Mouse (Mus musculus): Measurements from ENCODE around the gene Fn3k. TPM values are rescaled to one million over a fixed set of nuclear protein-coding genes. Genes with fewer than 3 reads are reported as not detected.

Fn3k gene
- polyA plus RNA-seq, 1 experiment from 2014 or later = 1.0 TPM

DNA sequence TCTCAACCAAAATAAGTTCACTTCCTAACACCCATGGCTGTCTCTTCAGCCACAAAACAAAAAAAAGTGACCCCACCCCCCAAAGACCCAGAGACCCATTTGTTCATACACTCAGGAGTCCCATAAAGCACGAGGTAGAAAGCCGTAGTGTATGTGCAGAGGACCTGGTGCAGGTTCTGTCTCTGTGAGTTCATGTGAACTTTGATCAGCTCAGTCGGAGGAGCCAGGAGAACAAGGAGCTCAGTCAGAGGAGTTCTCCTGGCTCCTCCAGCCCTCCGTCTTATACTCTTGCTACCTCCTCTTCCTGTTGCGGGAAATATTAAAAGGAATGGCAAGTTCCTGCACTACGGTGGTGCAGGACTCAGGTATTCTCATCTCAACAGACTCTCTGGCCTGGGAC, 32.7 kb downstream of the Fn3k start:
- Histone ChIP-seq H3K4me2 (no peak overlapping the region), H3K9ac (no peak overlapping the region), H3K4me3 (no peak overlapping the region), H3K36me3 (peaks cover 7% of the 10 kb centered on the region; the same call in 1 of the 2 replicates), H3K4me1 (no peaks in the 10 kb centered on the region), H3K27ac (no peak overlapping the region), H3K9me3 (no peaks in the 10 kb centered on the region), H3K27me3 (no peaks in the 10 kb centered on the region)
- WGBS = 86% methylated on average over 6 of the region's 6 CpGs
- ATAC-seq (ENCODE audit: borderline replicate concordance, extremely low read depth, low FRiP score, low TSS enrichment) = no peak

DNA sequence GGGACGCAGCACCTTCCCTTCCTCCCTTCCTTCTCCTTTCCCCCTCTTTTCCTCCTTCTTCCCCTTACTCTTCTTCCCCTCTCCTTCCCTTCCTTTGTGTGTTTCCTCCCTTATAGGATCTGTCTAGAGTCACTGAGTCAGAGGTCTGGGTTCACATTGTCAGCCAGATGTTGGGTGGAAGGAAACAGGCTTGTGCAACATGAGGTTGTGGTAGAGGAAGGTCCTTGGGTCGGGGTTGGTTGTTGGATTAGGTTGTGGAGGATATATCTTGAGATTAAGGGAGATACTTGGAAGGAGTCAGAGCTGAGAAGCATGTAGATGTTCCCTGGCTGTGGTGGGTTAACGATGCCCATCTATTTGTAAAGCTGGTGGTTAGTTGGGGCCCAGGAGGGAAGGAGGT, 40.1 kb downstream of the Fn3k start:
- ATAC-seq (ENCODE audit: borderline replicate concordance, extremely low read depth, low FRiP score, low TSS enrichment) = no peak
- H3K9ac ChIP-seq = no peak overlapping the region
- H3K27ac ChIP-seq = no peak overlapping the region
- no peaks in the 10 kb centered on the region for H3K4me1 ChIP-seq
- no peak overlapping the region for H3K4me2 ChIP-seq
- peaks cover 4% of the 10 kb centered on the region; the same call in 1 of the 2 replicates for H3K36me3 ChIP-seq
- H3K4me3 ChIP-seq = no peak overlapping the region
- H3K27me3 ChIP-seq = no peaks in the 10 kb centered on the region
- H3K9me3 ChIP-seq = no peaks in the 10 kb centered on the region
- 65% methylated on average over 3 of the region's 3 CpGs for WGBS

DNA sequence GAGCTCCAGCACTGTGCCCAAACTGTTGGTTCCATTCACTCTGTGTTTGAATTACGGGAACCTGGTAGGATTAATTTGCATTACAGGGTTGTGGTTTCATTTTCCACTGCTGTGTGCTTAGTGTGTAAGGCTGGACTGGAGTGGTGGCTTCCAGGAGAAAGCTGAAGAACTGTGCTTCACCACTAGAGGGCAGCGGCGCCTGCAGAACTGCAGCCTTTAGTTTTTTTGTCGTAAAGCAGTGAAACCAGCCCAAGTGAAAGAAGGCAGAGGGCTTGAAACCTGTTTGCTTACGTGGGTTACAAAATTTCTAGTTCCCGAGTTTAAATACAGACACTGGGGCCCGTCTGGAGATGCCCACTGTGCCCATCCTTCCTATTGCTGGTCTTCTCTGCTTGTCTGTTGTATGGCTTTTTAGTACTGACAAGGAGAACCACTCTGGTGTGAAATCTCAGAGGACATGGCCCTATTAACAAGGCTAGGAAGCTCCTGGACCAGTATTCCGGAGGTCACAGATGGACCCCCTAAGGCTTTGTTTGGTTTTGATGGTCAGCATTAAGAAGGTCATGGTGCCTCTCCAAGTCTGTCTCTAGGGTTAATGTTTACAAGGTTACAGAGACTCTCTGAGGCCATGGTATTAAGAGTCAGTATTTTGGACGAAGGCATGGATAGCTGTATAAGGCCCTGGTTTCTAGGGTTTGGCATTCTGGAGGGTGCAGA, 41.1 kb downstream of the Fn3k start:
- Histone ChIP-seq H3K27ac (no peak overlapping the region), H3K27me3 (no peaks in the 10 kb centered on the region), H3K4me1 (no peaks in the 10 kb centered on the region), H3K4me3 (no peak overlapping the region), H3K36me3 (peaks cover 4% of the 10 kb centered on the region; the same call in 1 of the 2 replicates), H3K9me3 (no peaks in the 10 kb centered on the region), H3K4me2 (no peak overlapping the region), H3K9ac (no peak overlapping the region)
- no peak for ATAC-seq (ENCODE audit: borderline replicate concordance, extremely low read depth, low FRiP score, low TSS enrichment)
- 31% methylated on average over 9 of the region's 9 CpGs for WGBS

DNA sequence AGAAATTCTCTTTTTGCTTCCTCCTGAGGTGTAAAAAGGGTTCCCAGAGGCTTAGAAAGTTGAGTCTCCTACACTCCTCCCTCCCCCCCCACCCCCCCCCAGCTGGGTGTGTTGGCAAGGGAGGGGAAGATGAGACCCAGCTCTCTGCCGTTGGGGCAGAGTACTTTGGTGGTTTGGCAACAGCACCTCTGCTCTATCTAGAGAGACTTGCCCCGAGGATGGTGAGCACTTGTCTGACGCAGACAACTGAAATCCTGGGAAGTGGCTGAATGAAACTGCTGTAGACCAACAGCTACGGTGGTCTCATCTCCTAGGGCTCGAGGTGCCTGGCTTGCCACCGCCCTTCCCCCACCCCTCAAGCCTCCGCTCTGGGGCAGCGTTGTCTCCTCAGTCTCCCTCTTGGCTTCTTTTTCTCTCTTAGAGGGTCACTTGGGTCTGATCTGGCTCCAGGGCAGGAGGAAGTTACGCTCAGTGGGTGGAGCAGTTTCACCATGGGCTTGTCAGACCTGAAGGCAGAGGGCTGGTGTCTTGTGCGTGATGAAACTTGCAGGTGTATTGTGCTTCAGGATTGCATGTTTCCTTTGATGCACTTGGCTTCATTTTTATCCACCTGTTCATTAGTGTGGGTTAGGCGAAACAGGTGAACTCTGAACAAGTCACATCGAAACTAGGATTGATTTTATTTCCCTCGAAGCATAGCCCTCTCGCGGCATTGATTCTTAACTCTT, 44.9 kb downstream of the Fn3k start:
- Histone ChIP-seq H3K4me1 (no peaks in the 10 kb centered on the region), H3K9me3 (no peaks in the 10 kb centered on the region), H3K27ac (no peak overlapping the region), H3K4me3 (no peak overlapping the region), H3K4me2 (no peak overlapping the region), H3K36me3 (peaks cover 4% of the 10 kb centered on the region; the same call in 1 of the 2 replicates), H3K9ac (no peak overlapping the region), H3K27me3 (no peaks in the 10 kb centered on the region)
- no peak for ATAC-seq (ENCODE audit: borderline replicate concordance, extremely low read depth, low FRiP score, low TSS enrichment)
- WGBS = 88% methylated on average over 15 of the region's 15 CpGs

DNA sequence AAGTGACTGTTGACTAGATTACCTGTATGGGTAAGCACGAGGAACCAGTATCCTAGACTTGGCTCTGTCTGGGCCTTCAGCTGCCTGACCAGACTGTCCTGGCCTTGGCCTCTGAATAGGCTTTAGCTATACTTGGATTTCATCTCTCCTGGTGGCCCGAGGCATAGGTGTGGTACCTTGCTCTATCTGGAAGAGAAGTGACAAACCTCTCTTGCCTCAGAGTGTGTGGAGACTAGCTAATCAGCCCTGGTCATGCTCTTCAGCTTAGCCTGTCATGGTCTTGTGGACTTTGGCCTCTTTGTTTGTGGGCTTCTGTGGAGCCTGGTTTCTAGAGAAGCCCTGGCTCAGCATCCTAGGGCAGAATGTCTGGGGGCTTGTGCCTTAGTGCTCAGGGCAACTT, 46.4 kb downstream of the Fn3k start:
- Histone ChIP-seq H3K36me3 (peaks cover 4% of the 10 kb centered on the region; the same call in 1 of the 2 replicates), H3K9me3 (no peaks in the 10 kb centered on the region), H3K4me3 (no peak overlapping the region), H3K27ac (no peak overlapping the region), H3K27me3 (no peaks in the 10 kb centered on the region), H3K4me1 (no peaks in the 10 kb centered on the region), H3K4me2 (no peak overlapping the region), H3K9ac (no peak overlapping the region)
- no peak for ATAC-seq (ENCODE audit: borderline replicate concordance, extremely low read depth, low FRiP score, low TSS enrichment)
- WGBS = 86% methylated on average over 2 of the region's 2 CpGs

DNA sequence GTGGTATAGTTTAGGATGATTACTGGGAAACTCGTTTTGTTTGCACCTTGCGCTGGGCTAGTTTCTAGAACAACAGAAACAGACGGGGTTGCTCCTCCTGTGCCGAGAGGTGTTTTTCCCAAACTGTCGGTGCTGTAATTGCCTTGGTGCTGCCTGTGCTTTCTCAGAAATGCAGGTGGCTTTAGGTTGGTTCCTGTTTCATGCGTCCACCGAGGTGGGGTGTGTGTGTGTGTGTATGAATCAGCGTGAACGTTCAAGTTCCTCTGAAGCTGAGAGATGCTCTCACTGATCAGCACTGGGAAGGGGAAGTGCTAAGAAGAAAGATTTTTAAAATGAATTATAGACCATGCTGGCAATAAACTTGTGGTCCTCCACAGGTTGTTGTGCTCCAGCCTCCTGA, 51.2 kb downstream of the Fn3k start:
- WGBS = 83% methylated on average over 9 of the region's 9 CpGs
- no peak overlapping the region for H3K4me3 ChIP-seq
- no peaks in the 10 kb centered on the region for H3K4me1 ChIP-seq
- no peak for ATAC-seq (ENCODE audit: borderline replicate concordance, extremely low read depth, low FRiP score, low TSS enrichment)
- H3K36me3 ChIP-seq = no peaks in the 10 kb centered on the region
- H3K4me2 ChIP-seq = no peak overlapping the region
- no peak overlapping the region for H3K9ac ChIP-seq
- no peaks in the 10 kb centered on the region for H3K9me3 ChIP-seq
- no peak overlapping the region for H3K27ac ChIP-seq
- H3K27me3 ChIP-seq = no peaks in the 10 kb centered on the region

DNA sequence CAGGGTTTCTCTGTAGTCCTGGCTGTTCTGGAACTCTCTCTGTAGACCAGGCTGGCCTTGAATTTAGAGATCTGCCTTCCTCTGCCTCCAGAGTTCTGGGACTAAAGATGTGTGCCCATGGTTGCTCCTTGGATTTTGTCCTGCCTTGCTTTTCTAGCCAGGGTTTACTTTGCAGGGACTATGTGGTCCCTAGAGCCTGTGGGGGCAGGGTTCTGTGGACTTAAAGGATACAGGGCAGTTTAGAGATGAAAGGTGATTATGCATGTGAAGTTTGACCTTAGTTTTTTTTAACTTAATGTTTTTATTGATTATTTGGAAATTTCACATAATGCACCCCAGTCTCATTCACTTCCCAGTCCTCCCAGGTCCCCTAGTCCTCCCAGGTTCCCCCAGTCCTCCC, 55.9 kb downstream of the Fn3k start:
- H3K36me3 ChIP-seq = no peaks in the 10 kb centered on the region
- H3K4me1 ChIP-seq = no peaks in the 10 kb centered on the region
- no peaks in the 10 kb centered on the region for H3K9me3 ChIP-seq
- no peaks in the 10 kb centered on the region for H3K27me3 ChIP-seq
- H3K4me3 ChIP-seq = no peak overlapping the region
- no peak overlapping the region for H3K27ac ChIP-seq
- H3K4me2 ChIP-seq = no peak overlapping the region
- no peak for ATAC-seq (ENCODE audit: borderline replicate concordance, extremely low read depth, low FRiP score, low TSS enrichment)
- no peak overlapping the region for H3K9ac ChIP-seq

Small RNAs within 50 kb of the gene (microRNA-seq; reads per million reads assigned to microRNA genes)
- gene Mir7236 = not detected

Other genes starting within 250 kb of the Fn3k start
- 5.9 and 8.8 TPM in 2 replicates for gene Hexdc, start 230.5 kb upstream of the Fn3k start, polyA plus RNA-seq (2015; fragmentation: Nextera tagmentation; extraction: Ambion mirVana)
- gene Ogfod3, start 230.2 kb upstream of the Fn3k start, polyA plus RNA-seq (2015; fragmentation: Nextera tagmentation; extraction: Ambion mirVana) = 25.7 and 27.9 TPM in 2 replicates
- gene Cybc1, start 205.6 kb upstream of the Fn3k start, polyA plus RNA-seq (2015; fragmentation: Nextera tagmentation; extraction: Ambion mirVana) = 35.2 and 35.3 TPM in 2 replicates
- gene Narf, start 197.7 kb upstream of the Fn3k start, polyA plus RNA-seq (2015; fragmentation: Nextera tagmentation; extraction: Ambion mirVana) = 47.7 and 51.9 TPM in 2 replicates
- 7.8 and 8.7 TPM in 2 replicates for gene Foxk2, start 174.9 kb upstream of the Fn3k start, polyA plus RNA-seq (2015; fragmentation: Nextera tagmentation; extraction: Ambion mirVana)
- gene Wdr45b, start 80.5 kb upstream of the Fn3k start, polyA plus RNA-seq (2015; fragmentation: Nextera tagmentation; extraction: Ambion mirVana) = 93.4 and 98.5 TPM in 2 replicates
- 5.3 and 6.0 TPM in 2 replicates for gene Rab40b, start 46.7 kb upstream of the Fn3k start, polyA plus RNA-seq (2015; fragmentation: Nextera tagmentation; extraction: Ambion mirVana)
- gene Fn3krp, start 13.5 kb upstream of the Fn3k start, polyA plus RNA-seq (2015; fragmentation: Nextera tagmentation; extraction: Ambion mirVana) = 6.1 and 8.0 TPM in 2 replicates
- gene Tbcd, start 17.0 kb downstream of the Fn3k start, polyA plus RNA-seq (2015; fragmentation: Nextera tagmentation; extraction: Ambion mirVana) = 36.7 and 37.1 TPM in 2 replicates
- gene Zfp750, start 84.4 kb downstream of the Fn3k start, polyA plus RNA-seq (2015; fragmentation: Nextera tagmentation; extraction: Ambion mirVana) = 0.49 and 0.61 TPM in 2 replicates
- gene B3gntl1, start 238.2 kb downstream of the Fn3k start, polyA plus RNA-seq (2015; fragmentation: Nextera tagmentation; extraction: Ambion mirVana) = 6.9 and 8.0 TPM in 2 replicates